Mouse (Mus musculus) heart, adult 2 months (tissue): ENCODE measurements at regions not wholly inside any gene's neighbourhood (a gene's known extent, or its start where the extent isn't known, plus 50 kb on each side); places are given as distances from the start of the nearest gene placed in this dataset.

Experiments
- CTCF ChIP-seq: fragments of 200-600 bp; IDR thresholded peaks from 2 replicates; pipeline ENCODE4 v1.8.1; 2022; ENCODE audit warnings: antibody characterized with exemption, mild to moderate bottlenecking, moderate library complexity
- EP300 ChIP-seq: fragments of 200-500 bp; IDR thresholded peaks from 2 replicates; pipeline ENCODE4 v1.6.1; 2011; ENCODE audit warnings: low read depth, low read length, control low read depth; ENCODE audit not compliant: insufficient read depth

DNA sequence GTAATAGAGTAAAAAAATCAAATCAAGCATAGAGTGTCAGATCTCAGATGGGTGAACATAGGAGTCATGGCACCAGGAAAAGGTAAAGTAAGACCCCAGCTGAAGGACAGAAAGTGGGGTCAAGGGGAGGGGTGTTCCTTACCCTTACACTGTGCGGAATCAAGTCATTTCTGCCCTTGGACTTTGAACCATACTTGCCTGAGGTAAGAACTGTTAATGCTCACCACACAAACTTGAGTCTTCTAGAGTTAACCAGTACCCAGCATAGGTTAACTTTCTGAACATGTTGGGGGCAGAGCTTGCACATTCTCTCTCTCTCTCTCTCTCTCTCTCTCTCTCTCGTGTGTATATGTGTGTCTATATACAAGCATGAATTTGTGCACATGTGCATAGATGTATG lies 83.7 kb upstream of the Dapk1 start:
- TF ChIP-seq CTCF (no peak), EP300 (no peak)
